Mouse (Mus musculus): ENCODE results near the gene Ctdnep1. TPM values are rescaled to one million over a fixed set of nuclear protein-coding genes. Genes with fewer than 3 reads are reported as not detected.
A peak's percentile ranks its signal among the peaks of the same experiment; 100 is the strongest.
"Not testable (repeated sequence)": the region's sequence is repeated elsewhere in the genome, so short reads cannot be mapped to it uniquely, and the experiment has no call there.

Ctdnep1 gene
- total RNA-seq, 2 experiments from 2014 or later = 111 to 121 TPM

- DNase-seq (ENCODE audit: low spot score in 2 of 2) = peak; percentile 62 to 72
These were observed 32.2 kb upstream of the Ctdnep1 start for GRCm38 (mm10) chr11:69948763-69949150.

- no peak for DNase-seq (ENCODE audit: low spot score in 2 of 2)
These were observed 30.0 kb upstream of the Ctdnep1 start for GRCm38 (mm10) chr11:69950807-69951459.

GRCm38 (mm10) chr11:69952274-69952673 is 28.7 kb upstream of the Ctdnep1 start:
- DNase-seq (ENCODE audit: low spot score in 2 of 2) = no peak

GRCm38 (mm10) chr11:69953267-69953915 is 27.6 kb upstream of the Ctdnep1 start:
- DNase-seq (ENCODE audit: low spot score in 2 of 2) = no peak

GRCm38 (mm10) chr11:69955618-69956017 is 25.3 kb upstream of the Ctdnep1 start:
- DNase-seq (ENCODE audit: low spot score in 2 of 2) = not testable (repeated sequence)

- DNase-seq (ENCODE audit: low spot score in 2 of 2) = no peak
These were observed 24.7 kb upstream of the Ctdnep1 start for GRCm38 (mm10) chr11:69956218-69956617.

- DNase-seq (ENCODE audit: low spot score in 2 of 2) = no peak
These were observed 20.3 kb upstream of the Ctdnep1 start for GRCm38 (mm10) chr11:69960616-69961015.

- no peak for DNase-seq (ENCODE audit: low spot score in 2 of 2)
These were observed 19.1 kb upstream of the Ctdnep1 start for GRCm38 (mm10) chr11:69961841-69962240.

GRCm38 (mm10) chr11:69964650-69965270 is 16.2 kb upstream of the Ctdnep1 start, which contains the start of gene Cldn7:
Cldn7 (plus strand) TSS chr11:69964779.
- no peak for DNase-seq (ENCODE audit: low spot score in 2 of 2)

GRCm38 (mm10) chr11:69965271-69966005 is 15.5 kb upstream of the Ctdnep1 start:
- no peak for DNase-seq (ENCODE audit: low spot score in 2 of 2)

GRCm38 (mm10) chr11:69966006-69966859 is 14.7 kb upstream of the Ctdnep1 start:
- no peak for DNase-seq (ENCODE audit: low spot score in 2 of 2)

- no peak for DNase-seq (ENCODE audit: low spot score in 2 of 2)
These were observed 14.0 kb upstream of the Ctdnep1 start for GRCm38 (mm10) chr11:69966860-69967517.

GRCm38 (mm10) chr11:69968793-69969192 is 12.2 kb upstream of the Ctdnep1 start:
- no peak for DNase-seq (ENCODE audit: low spot score in 2 of 2)

GRCm38 (mm10) chr11:69970222-69970621 is 10.7 kb upstream of the Ctdnep1 start:
- no peak for DNase-seq (ENCODE audit: low spot score in 2 of 2)

GRCm38 (mm10) chr11:69970775-69971174 is 10.2 kb upstream of the Ctdnep1 start:
- no peak for DNase-seq (ENCODE audit: low spot score in 2 of 2)

GRCm38 (mm10) chr11:69974907-69975306 is 6.0 kb upstream of the Ctdnep1 start:
- no peak for DNase-seq (ENCODE audit: low spot score in 2 of 2)

- no peak for DNase-seq (ENCODE audit: low spot score in 2 of 2)
These were observed 4.7 kb upstream of the Ctdnep1 start for GRCm38 (mm10) chr11:69976271-69976670.

GRCm38 (mm10) chr11:69979827-69980195 is 1.1 kb upstream of the Ctdnep1 start:
- no peak for DNase-seq (ENCODE audit: low spot score in 2 of 2)

GRCm38 (mm10) chr11:69980196-69981140 is 488 bp upstream of the Ctdnep1 start:
- DNase-seq (ENCODE audit: low spot score in 2 of 2) = peak; percentile 96 to 98
